Comparison of ENCODE assay signal across 9 mouse cellular contexts in genomic region chr3:88685958-88686451, GRCm38 (mm10). TPM values are rescaled to one million over a fixed set of nuclear protein-coding genes. Genes with fewer than 3 reads are reported as not detected.
DNase-seq lines count a peak whose midpoint lies in the region; ATAC-seq and TF ChIP-seq lines count a peak whose summit lies in the region.
"Had no signal": no experiment of that assay in that cellular context is flagged by ENCODE, and none has a peak within 500 bp of the region (broad histone marks: within the 10 kb centered on the region; RNA-seq: fewer than 3 reads in every experiment).

No protein-coding gene starts in this region.

- peaks cover 3% of the 10 kb centered on the region for H3K4me1 ChIP-seq in embryonic fibroblast, embryonic 13.5 days (ENCODE audit: control insufficient read depth, insufficient read depth, low read length)
- H3K4me1 ChIP-seq in hindbrain, embryonic 15.5 days (replicated peaks), result peaks cover 28% of the 10 kb centered on the region
- peaks cover 28% of the 10 kb centered on the region for H3K4me1 ChIP-seq in liver, embryonic 15.5 days (replicated peaks)
- H3K4me1 ChIP-seq in neural tube, embryonic 14.5 days (ENCODE audit: control insufficient read depth, insufficient read depth, low read length), result peaks cover 17% of the 10 kb centered on the region; the same call in 1 of the 2 replicates

- no peak for TF ChIP-seq CTCF in embryonic fibroblast, embryonic 13.5 days (IDR thresholded peaks at IDR 0.05; ENCODE audit: borderline replicate concordance, insufficient read depth, low read length)

- peak overlapping the region; percentile 86 for H3K27ac ChIP-seq in embryonic fibroblast, embryonic 13.5 days (ENCODE audit: insufficient read depth, low read length)
- peak overlapping the region; percentile 93 for H3K27ac ChIP-seq in hindbrain, embryonic 15.5 days (replicated peaks)
- peak overlapping the region; percentile 85 for H3K27ac ChIP-seq in liver, embryonic 15.5 days (replicated peaks)
- peak overlapping the region; percentile 97 for H3K27ac ChIP-seq in neural tube, embryonic 14.5 days (ENCODE audit: low read depth, low read length)

- peaks cover 32% of the 10 kb centered on the region for H3K36me3 ChIP-seq in hindbrain, embryonic 15.5 days
- H3K36me3 ChIP-seq in liver, embryonic 15.5 days (replicated peaks), result peaks cover 30% of the 10 kb centered on the region
- peaks cover 24% of the 10 kb centered on the region for H3K36me3 ChIP-seq in neural tube, embryonic 14.5 days (ENCODE audit: control insufficient read depth, insufficient read depth, low read length)

- intact Hi-C loops in left cerebral cortex, postnatal 14 days (cut with DNase I), result no loop called here
- intact Hi-C loops in left cerebral cortex, postnatal 36 days (cut with DNase I), result no loop called here

- H3K27me3 ChIP-seq in hindbrain, embryonic 15.5 days, result no peaks in the 10 kb centered on the region
- no peaks in the 10 kb centered on the region for H3K27me3 ChIP-seq in liver, embryonic 15.5 days
- H3K27me3 ChIP-seq in neural tube, embryonic 14.5 days (ENCODE audit: control insufficient read depth, insufficient read depth, low read length), result no peaks in the 10 kb centered on the region

- peak overlapping the region; percentile 96 for H3K9ac ChIP-seq in hindbrain, embryonic 15.5 days
- H3K9ac ChIP-seq in liver, embryonic 15.5 days, result peak overlapping the region; percentile 83
- H3K9ac ChIP-seq in neural tube, embryonic 14.5 days (replicated peaks; ENCODE audit: low read depth, low read length), result peak overlapping the region; percentile 96

- H3K4me3 ChIP-seq in embryonic fibroblast, embryonic 13.5 days (ENCODE audit: insufficient read depth, low read length), result peak overlapping the region; percentile 98
- H3K4me3 ChIP-seq in hindbrain, embryonic 15.5 days, result peak overlapping the region; percentile 90
- H3K4me3 ChIP-seq in liver, embryonic 15.5 days (replicated peaks), result peak overlapping the region; percentile 76
- peak overlapping the region; percentile 90 for H3K4me3 ChIP-seq in neural tube, embryonic 14.5 days (ENCODE audit: low read depth, low read length)

- WGBS in hindbrain, embryonic 15.5 days, result 0% methylated on average over 45 of the region's 45 CpGs
- under 1% methylated on average over 44 of the region's 45 CpGs for WGBS in liver, embryonic 15.5 days (ENCODE audit: insufficient replicate concordance)
- WGBS in neural tube, embryonic 14.5 days, result 0% methylated on average over 45 of the region's 45 CpGs

- peak overlapping the region; percentile 91 for H3K4me2 ChIP-seq in hindbrain, embryonic 15.5 days
- peak overlapping the region; percentile 84 for H3K4me2 ChIP-seq in liver, embryonic 15.5 days
- peak overlapping the region; percentile 98 for H3K4me2 ChIP-seq in neural tube, embryonic 14.5 days (ENCODE audit: low read depth, low read length)

- no peak for TF ChIP-seq POLR2A in embryonic fibroblast, embryonic 13.5 days (IDR thresholded peaks at IDR 0.05; ENCODE audit: low read depth, low read length)

- ATAC-seq in hindbrain, embryonic 15.5 days (ENCODE audit: low FRiP score, low read depth), result peak; percentile 77
- peak; percentile 59 for ATAC-seq in liver, embryonic 15.5 days (ENCODE audit: insufficient read depth)
- peak; percentile 77 for ATAC-seq in neural tube, embryonic 14.5 days (ENCODE audit: low read depth)

- peak; percentile 51 to 60 for DNase-seq in left cerebral cortex, postnatal 14 days (ENCODE audit: low spot score in 2 of 2)
- no peak for DNase-seq in left cerebral cortex, postnatal 36 days (ENCODE audit: low spot score in 2 of 2)
- peak; percentile 52 to 66 for DNase-seq in adrenal gland, postnatal 36 days
- DNase-seq in urinary bladder, postnatal 10 days (ENCODE audit: low spot score), result no peak

- H3K9me3 ChIP-seq in hindbrain, embryonic 15.5 days, result no peaks in the 10 kb centered on the region
- H3K9me3 ChIP-seq in liver, embryonic 15.5 days (replicated peaks), result no peaks in the 10 kb centered on the region
- no peaks in the 10 kb centered on the region for H3K9me3 ChIP-seq in neural tube, embryonic 14.5 days (ENCODE audit: control insufficient read depth, low read length)

RNA-seq across cellular contexts. Expression of gene Khdc4, which starts 0.4 kb away (rescaled TPM):
- total RNA-seq in left cerebral cortex, postnatal 14 days (2021), result 10 to 100 TPM; 53.6 to 55.1 TPM
- 10 to 100 TPM; 42.4 to 63.2 TPM for total RNA-seq in left cerebral cortex, postnatal 36 days (2021)
- total RNA-seq in adrenal gland, postnatal 36 days (2021), result 10 to 100 TPM; 46.5 to 64.3 TPM
- 64.1 and 68.9 TPM in 2 replicates for polyA plus RNA-seq in embryonic fibroblast, embryonic 13.5 days (2011; ENCODE audit: insufficient read length, low read depth, missing spikeins)
- polyA plus RNA-seq in hindbrain, embryonic 15.5 days (2015; fragmentation: Nextera tagmentation; extraction: Ambion mirVana), result 84.5 and 88.5 TPM in 2 replicates
- 23.9 and 26.6 TPM in 2 replicates for polyA plus RNA-seq in liver, embryonic 15.5 days (2015; fragmentation: Nextera tagmentation; extraction: Ambion mirVana)
- polyA plus RNA-seq in neural tube, embryonic 14.5 days (2014; fragmentation: Nextera tagmentation; extraction: Ambion mirVana), result 86.4 and 97.4 TPM in 2 replicates

RNA-seq across cellular contexts. Expression of gene Rit1, which starts 30.6 kb away (rescaled TPM):
- 10 to 100 TPM; 45.5 to 47.8 TPM for total RNA-seq in left cerebral cortex, postnatal 14 days (2021)
- total RNA-seq in left cerebral cortex, postnatal 36 days (2021), result 10 to 100 TPM; 47.9 to 51.3 TPM
- 10 to 100 TPM; 49.9 to 58.4 TPM for total RNA-seq in adrenal gland, postnatal 36 days (2021)
- polyA plus RNA-seq in embryonic fibroblast, embryonic 13.5 days (2011; ENCODE audit: insufficient read length, low read depth, missing spikeins), result 52.1 and 57.8 TPM in 2 replicates
- polyA plus RNA-seq in hindbrain, embryonic 15.5 days (2015; fragmentation: Nextera tagmentation; extraction: Ambion mirVana), result 64.4 and 66.8 TPM in 2 replicates
- 32.3 and 34.8 TPM in 2 replicates for polyA plus RNA-seq in liver, embryonic 15.5 days (2015; fragmentation: Nextera tagmentation; extraction: Ambion mirVana)
- 60.1 and 62.1 TPM in 2 replicates for polyA plus RNA-seq in neural tube, embryonic 14.5 days (2014; fragmentation: Nextera tagmentation; extraction: Ambion mirVana)

RNA-seq across cellular contexts. Expression of gene Rxfp4, which starts 33.1 kb away (rescaled TPM):
- not detected for total RNA-seq in left cerebral cortex, postnatal 14 days (2021)
- not detected for total RNA-seq in left cerebral cortex, postnatal 36 days (2021)
- not detected for total RNA-seq in adrenal gland, postnatal 36 days (2021)
- polyA plus RNA-seq in embryonic fibroblast, embryonic 13.5 days (2011; ENCODE audit: insufficient read length, low read depth, missing spikeins), result not detected in 2 replicates
- polyA plus RNA-seq in hindbrain, embryonic 15.5 days (2015; fragmentation: Nextera tagmentation; extraction: Ambion mirVana), result not detected in 2 replicates
- not detected in 2 replicates for polyA plus RNA-seq in liver, embryonic 15.5 days (2015; fragmentation: Nextera tagmentation; extraction: Ambion mirVana)
- not detected in 2 replicates for polyA plus RNA-seq in neural tube, embryonic 14.5 days (2014; fragmentation: Nextera tagmentation; extraction: Ambion mirVana)
- total RNA-seq: hematopoietic stem cell, adult 5-6 weeks had no signal

Comparison
In these comparisons a context has a peak if more than half of its experiments do, and no peak if none do; other contexts are left out.
1. DNase-seq: peak in left cerebral cortex, postnatal 14 days (2 of 2) and adrenal gland, postnatal 36 days (2 of 2); none in left cerebral cortex, postnatal 36 days (0 of 2) and urinary bladder, postnatal 10 days (single experiment).
2. Peak in every context shown above with its lines, with median percentiles within 50 percentile points of each other: H3K27ac ChIP-seq, H3K4me3 ChIP-seq, ATAC-seq, H3K4me2 ChIP-seq and H3K9ac ChIP-seq.